Mouse (Mus musculus): ENCODE results near the gene Dcaf4.
A peak's percentile ranks its signal among the peaks of the same experiment; 100 is the strongest.

Dcaf4 gene

GRCm38 (mm10) chr12:83520311-83520890, at the start of gene Dcaf4:
Dcaf4 (plus strand) TSS chr12:83520466.
- peak; percentile 97 for DNase-seq (ENCODE audit: low spot score)

- DNase-seq (ENCODE audit: low spot score): no peak
Observed at GRCm38 (mm10) chr12:83471760-83472159, 48.5 kb upstream of the Dcaf4 start.

- DNase-seq (ENCODE audit: low spot score): no peak
Observed at GRCm38 (mm10) chr12:83473987-83474600, 46.2 kb upstream of the Dcaf4 start.

GRCm38 (mm10) chr12:83475419-83475818, 44.8 kb upstream of the Dcaf4 start:
- no peak for DNase-seq (ENCODE audit: low spot score)

- no peak for DNase-seq (ENCODE audit: low spot score)
Observed at GRCm38 (mm10) chr12:83476277-83476676, 44.0 kb upstream of the Dcaf4 start.

- DNase-seq (ENCODE audit: low spot score): peak; percentile 56
Observed at GRCm38 (mm10) chr12:83479140-83479539, 41.1 kb upstream of the Dcaf4 start.

GRCm38 (mm10) chr12:83479818-83480401, 40.4 kb upstream of the Dcaf4 start:
- no peak for DNase-seq (ENCODE audit: low spot score)

GRCm38 (mm10) chr12:83481439-83481838, 38.8 kb upstream of the Dcaf4 start:
- no peak for DNase-seq (ENCODE audit: low spot score)

GRCm38 (mm10) chr12:83483653-83484052, 36.6 kb upstream of the Dcaf4 start:
- no peak for DNase-seq (ENCODE audit: low spot score)

- no peak for DNase-seq (ENCODE audit: low spot score)
Observed at GRCm38 (mm10) chr12:83484855-83485745, 35.2 kb upstream of the Dcaf4 start.

- peak; percentile 29 for DNase-seq (ENCODE audit: low spot score)
Observed at GRCm38 (mm10) chr12:83485911-83486670, 34.2 kb upstream of the Dcaf4 start.

GRCm38 (mm10) chr12:83486671-83487461, 33.4 kb upstream of the Dcaf4 start:
- DNase-seq (ENCODE audit: low spot score): peak; percentile 41

- DNase-seq (ENCODE audit: low spot score): peak; percentile 95
Observed at GRCm38 (mm10) chr12:83487476-83487991, 32.7 kb upstream of the Dcaf4 start, which contains the start of gene Dpf3. Dpf3 (minus strand) TSS chr12:83487716.

- DNase-seq (ENCODE audit: low spot score): peak; percentile 80
Observed at GRCm38 (mm10) chr12:83488211-83488941, 31.9 kb upstream of the Dcaf4 start.

GRCm38 (mm10) chr12:83489748-83490147, 30.5 kb upstream of the Dcaf4 start:
- DNase-seq (ENCODE audit: low spot score): peak; percentile 24

GRCm38 (mm10) chr12:83491609-83492008, 28.7 kb upstream of the Dcaf4 start:
- peak; percentile 40 for DNase-seq (ENCODE audit: low spot score)

GRCm38 (mm10) chr12:83492808-83493207, 27.5 kb upstream of the Dcaf4 start:
- no peak for DNase-seq (ENCODE audit: low spot score)

- no peak for DNase-seq (ENCODE audit: low spot score)
Observed at GRCm38 (mm10) chr12:83494196-83494595, 26.1 kb upstream of the Dcaf4 start.

- DNase-seq (ENCODE audit: low spot score): no peak
Observed at GRCm38 (mm10) chr12:83495248-83495960, 24.9 kb upstream of the Dcaf4 start.
